Mouse (Mus musculus): ENCODE measurements around the gene Nedd8. TPM values are rescaled to one million over a fixed set of nuclear protein-coding genes. Genes with fewer than 3 reads are reported as not detected.

Gene Nedd8
- 100 to 1,000 TPM; 296 to 328 TPM for total RNA-seq (2021)

GRCm38 (mm10) chr14:55671833-55672740 lies at the start of gene Nedd8, which contains the start of gene Gmpr2:
TSS of gene Nedd8 (minus strand) at chr14:55672124.
TSS of gene Gmpr2 (plus strand) at chr14:55671941.
- peak; percentile 86 for DNase-seq

- DNase-seq: no peak
Observed at GRCm38 (mm10) chr14:55721076-55721475, 49.2 kb upstream of the Nedd8 start.

DNA sequence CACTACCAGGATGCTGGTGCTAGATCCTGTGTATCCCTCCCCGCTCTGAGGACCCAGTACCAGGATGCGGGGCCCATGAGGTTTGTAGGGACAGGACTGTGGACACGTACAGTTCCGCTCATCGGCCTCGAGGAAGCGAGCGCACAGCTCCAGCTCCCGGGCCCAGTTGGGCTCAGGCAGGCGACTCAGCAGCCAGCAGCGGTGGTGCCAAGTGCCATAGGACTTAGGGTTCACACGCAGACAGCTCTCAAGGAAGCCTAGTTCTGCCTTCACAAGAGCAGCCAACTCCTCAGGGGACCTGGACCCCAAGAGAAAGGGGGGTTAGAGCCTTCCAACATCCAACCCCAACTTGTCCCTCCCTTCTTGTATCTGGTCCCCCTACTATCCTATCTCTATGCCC lies 48.7 kb upstream of the Nedd8 start:
- DNase-seq: no peak

DNA sequence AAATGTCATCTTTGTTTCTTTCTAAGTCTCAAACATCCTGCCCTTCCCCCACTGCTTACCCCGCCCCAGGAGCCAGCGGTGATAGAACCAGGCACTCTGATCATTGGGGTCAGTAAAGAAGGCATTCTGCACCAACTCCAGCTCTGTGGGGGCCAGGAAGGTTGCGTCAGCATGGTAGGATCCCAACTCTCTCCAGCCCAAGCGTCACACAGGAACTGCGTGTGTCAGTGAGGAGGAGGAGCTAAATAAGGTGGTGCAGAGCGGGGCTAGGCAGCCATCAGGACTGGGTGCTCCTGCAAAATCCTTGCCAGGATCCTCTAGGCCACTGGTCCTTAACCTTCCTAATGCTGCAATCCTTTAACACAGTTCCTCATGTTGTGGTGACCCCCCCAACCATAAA lies 47.8 kb upstream of the Nedd8 start:
- no peak for DNase-seq

GRCm38 (mm10) chr14:55716884-55717283 lies 45.0 kb upstream of the Nedd8 start:
- DNase-seq: no peak

DNA sequence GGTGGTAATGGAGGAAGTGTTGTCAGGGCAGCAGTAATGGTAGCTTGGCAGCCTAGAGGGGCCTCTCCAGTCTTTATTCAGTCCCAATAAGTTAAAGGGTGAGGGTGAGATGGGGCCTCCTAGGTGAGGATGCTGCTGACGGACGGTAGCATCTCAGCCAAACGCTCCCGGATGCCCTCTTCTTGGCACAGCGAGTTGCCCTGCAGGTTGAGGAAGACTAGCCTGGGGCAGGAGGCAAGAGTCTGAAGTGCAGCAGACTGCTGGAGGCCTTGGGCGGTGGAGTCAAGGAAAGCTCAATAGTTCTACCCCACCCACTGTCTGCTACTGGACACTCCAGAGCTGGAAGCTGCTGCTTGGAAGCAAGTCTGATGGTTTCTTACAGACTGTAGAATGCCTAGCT lies 44.3 kb upstream of the Nedd8 start:
- no peak for DNase-seq

DNA sequence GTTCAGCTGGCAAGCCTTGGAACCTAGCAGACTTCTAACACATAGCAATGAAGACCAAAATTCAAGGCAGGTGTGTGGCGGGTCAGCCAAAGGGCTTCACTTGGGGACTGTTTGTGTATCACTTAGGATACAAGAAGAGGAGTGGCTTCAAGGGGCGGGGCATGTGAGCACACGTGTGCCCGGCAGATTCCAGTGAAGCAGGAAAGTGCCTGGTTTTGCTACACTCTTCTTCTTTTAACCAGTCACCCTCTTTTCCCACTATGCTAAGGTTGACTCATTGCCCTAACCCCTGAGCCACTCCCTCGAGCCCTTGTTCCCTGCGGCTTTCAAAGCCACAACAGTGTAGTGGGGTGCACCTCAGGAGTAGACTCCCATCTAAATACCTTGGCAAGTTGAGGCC lies 43.0 kb upstream of the Nedd8 start:
- no peak for DNase-seq

DNA sequence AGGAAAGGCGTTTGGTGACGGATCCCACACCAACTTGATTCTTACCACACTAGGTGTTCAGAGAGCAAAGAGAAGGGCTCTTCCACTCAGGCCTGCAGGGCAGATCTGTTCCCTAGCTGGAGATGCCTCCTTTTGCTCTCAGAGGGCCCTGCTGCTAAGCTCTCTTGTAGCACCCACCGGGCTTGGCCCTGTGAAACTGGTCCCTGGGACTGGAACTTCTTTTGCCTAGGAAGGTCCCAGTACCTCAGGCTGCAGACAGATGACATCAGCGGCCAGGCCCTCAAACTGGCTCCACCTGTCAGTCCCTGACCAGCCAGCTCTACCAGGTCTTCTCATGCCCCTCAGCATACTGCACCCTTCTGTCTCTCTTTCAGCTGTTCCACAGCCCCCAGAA lies 41.8 kb upstream of the Nedd8 start, which contains the start of gene Tgm1:
TSS of gene Tgm1 (minus strand) at position 198 of the 394 bp plus-strand sequence.
- DNase-seq: no peak

GRCm38 (mm10) chr14:55713007-55713728 lies 41.2 kb upstream of the Nedd8 start:
- peak; percentile 36 for DNase-seq

DNA sequence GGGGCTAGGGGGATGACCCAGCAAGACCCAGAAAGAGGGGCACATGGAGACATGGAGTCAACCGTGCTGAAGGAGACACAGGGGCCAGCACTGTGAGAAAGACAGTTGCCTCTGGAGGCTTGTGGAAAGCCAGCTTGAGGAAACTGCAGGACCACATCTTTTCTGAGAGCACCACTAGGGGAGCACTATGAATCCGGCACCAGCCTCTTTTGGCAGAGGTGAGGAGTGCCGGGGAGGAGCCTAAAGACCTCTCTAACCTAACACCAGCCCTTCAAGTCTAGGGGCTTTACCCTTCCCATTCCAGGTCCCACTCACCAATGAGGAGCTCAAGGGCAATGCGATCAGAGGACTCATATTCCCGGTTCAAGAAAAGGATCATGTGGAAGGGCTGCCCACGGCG lies 39.9 kb upstream of the Nedd8 start:
- DNase-seq: no peak

DNA sequence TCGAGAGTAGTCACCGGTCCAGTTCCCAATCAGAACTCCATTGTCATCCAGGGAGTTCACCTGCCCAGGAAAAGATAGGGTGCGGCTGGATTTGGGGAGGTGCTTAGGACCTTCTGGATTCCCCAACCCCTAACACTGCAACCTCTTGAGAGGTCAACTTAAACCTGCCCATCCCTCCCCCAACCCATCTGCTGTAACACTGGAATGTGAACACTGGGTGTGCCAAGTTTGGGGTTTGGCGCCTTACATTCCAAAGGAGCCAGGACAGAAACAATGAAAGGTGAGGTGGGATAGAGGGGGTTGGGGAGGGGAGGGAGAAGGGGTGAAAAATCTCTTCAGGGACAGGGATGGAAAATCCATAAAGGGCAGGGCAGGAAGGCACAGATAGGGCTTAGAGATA lies 37.6 kb upstream of the Nedd8 start:
- no peak for DNase-seq

DNA sequence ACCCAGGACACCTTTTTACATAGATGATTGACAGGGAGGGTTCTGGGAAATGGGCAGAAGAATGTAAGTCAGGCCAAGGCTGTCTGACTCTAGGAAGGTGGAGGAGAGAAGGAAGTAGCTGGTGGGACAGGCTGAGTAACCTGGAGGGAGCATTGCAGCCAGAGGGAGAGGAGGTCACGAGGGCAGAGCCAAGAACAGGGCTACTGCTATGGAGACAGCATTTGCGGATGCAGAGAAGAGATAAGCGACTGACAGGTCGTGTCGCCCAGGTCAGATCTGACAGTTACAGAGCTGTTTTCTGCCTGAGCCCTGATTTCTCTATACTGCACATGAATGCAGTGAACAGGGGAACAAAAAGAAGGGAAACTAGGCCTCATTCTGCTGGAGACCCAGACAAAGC lies 35.5 kb upstream of the Nedd8 start:
- no peak for DNase-seq

GRCm38 (mm10) chr14:55706051-55706600 lies 34.2 kb upstream of the Nedd8 start:
- DNase-seq: no peak

DNA sequence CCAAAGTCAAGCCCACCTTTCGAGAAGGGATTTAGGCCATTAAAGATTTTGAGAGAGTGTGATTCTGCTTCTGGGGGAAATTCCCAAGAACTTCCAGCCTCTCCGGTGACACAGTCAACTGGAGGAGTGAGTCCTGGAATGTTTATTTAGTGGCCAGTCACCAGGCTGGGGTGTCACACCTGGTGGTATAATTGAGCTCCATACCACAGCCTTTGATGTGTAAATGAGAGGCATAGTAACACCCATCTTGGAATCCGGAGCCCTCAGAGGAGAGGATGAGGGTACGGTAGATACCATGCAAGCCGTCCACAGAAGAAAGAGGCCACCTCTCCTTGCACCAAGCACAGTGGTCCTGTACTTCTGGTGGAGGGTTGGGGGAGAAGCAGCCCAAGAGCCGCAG lies 30.8 kb upstream of the Nedd8 start:
- DNase-seq: no peak

DNA sequence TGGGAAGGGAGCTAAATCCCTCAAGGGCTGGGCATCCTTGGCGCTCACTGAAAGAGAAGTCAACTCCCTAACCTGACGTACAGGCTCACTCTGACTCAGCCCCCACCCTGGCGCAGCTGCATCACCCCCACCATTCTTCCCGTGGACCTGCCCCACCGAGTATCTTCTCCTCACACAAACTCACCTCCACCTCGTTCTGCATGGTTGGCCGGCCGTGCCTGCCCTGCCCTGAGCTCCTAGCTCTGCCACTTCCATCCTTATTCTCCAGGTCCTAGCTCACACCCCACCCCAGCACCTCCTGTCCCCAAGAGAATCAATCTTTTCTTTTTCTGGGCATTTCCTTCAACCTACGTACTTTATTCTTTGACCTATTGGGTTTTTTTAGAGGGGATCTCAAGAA lies 29.2 kb upstream of the Nedd8 start:
- no peak for DNase-seq

- no peak for DNase-seq
Observed at GRCm38 (mm10) chr14:55697226-55697625, 25.3 kb upstream of the Nedd8 start.

DNA sequence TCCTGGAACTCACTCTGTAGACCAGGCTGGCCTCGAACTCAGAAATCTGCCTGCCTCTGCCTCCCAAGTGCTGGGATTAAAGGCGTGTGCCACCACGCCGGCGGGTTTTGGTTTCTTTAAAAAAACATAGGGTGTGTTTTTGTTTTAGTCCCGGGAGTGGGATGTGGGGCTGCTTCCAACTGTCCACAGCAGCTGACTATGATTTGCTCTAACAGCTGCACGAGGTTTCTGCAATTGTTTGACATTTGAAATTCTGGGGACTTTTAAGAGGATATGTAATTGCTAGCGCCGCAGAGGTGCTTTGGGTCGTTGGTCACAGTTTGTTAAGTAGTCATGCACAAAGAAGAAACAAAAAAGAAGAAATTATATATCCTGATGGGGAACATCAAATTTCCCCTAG lies 17.5 kb upstream of the Nedd8 start:
- DNase-seq: no peak

- DNase-seq: no peak
Observed at GRCm38 (mm10) chr14:55682118-55682493, 10.2 kb upstream of the Nedd8 start.

DNA sequence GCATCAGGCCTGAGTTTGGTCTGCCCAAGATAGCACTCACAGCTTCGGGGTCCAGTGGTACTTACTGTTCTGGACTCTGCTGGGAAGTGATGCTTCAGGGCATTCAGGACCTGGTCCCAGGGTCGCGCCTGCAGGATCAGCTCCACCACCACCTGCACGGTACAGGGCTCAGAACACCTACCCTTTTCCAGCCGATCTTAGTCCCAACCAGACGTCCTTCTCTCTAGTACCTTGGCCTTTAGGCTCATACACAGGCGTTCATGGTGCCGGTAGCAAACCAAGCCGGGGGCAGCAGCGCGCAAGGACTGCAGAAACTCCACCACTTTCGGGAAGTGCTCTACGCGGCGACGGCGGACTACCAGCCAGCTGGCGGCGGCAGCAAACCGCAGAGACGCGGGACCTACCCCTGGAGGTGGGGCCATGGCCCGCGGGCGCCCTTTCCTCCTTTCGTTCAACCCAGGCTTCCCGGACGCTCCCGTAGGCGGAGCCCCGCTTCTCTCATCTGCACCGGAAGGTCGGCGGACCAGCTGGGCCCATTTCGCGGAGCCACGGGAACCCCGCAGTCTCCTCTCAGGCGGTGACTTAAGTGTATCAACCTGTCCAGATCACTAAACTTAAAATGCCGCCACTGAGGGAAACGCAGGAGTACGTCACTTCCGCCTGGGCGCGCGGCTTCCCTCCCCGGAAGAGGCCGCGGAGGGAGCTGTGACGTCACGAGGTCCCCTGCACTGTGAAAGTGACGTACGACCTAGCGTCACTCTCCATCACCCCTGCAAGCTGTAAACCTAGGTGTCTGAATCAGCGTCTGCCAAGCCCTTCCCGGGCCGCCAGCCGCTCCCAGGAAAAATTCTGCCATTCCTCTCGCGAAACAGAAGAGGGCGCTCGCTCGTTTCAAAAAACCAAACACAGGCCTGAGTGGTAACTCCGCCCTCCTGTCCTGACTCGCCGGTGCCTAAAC lies 9.5 kb upstream of the Nedd8 start, which contains the start of gene Tinf2:
TSS of gene Tinf2 (minus strand) at position 661 of the 958 bp plus-strand sequence.
- peak; percentile 92 for DNase-seq

- DNase-seq: no peak
Observed at GRCm38 (mm10) chr14:55677615-55678014, 5.7 kb upstream of the Nedd8 start.

- no peak for DNase-seq
Observed at GRCm38 (mm10) chr14:55672741-55673060, 777 bp upstream of the Nedd8 start.

GRCm38 (mm10) chr14:55671486-55671832 lies 465 bp downstream of the Nedd8 start:
- DNase-seq: no peak

Data from heart, postnatal 4 days (tissue).